Mouse (Mus musculus): ENCODE measurements around the gene Clic5.

GRCm38 (mm10) chr17:44300723-44301122 is 112.3 kb downstream of the Clic5 start:
- TF ChIP-seq POLR2A (IDR thresholded peaks at IDR 0.05; ENCODE audit: insufficient read depth, low read depth, low read length) (no peak), CTCF (IDR thresholded peaks at IDR 0.05) (no peak)

Data from heart, adult 2 months (tissue).